Mouse (Mus musculus): ENCODE data around the gene Slc50a1.

Slc50a1 gene

DNA sequence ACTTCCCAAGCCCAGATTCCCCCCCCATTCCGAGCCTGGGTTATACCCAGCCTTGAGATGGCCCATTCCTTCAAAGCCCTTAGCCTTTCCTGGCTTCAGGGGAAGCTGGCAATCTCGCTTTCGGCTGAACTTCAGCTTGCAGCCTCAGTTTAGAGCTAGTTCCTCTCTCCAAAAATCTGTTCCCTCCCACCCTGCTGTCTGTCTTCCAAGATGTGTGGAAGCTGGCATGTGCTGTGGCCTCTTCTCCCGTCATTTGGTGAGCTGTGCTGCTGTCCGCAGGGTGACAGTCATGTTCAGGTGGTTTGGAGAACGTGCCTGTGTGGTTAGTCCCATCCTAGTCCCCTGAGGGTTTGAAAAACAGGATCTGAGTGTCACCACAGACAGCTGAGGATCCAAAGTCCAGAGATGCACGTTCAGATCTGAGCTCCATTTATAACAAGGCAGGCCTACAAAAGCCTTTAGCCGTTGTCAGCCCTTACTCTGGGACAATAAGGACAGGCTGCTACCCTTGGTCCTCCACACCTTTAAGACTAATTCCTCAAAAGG is 25.4 kb upstream of the Slc50a1 start:
- no peak for DNase-seq (ENCODE audit: low read depth, low spot score)

DNA sequence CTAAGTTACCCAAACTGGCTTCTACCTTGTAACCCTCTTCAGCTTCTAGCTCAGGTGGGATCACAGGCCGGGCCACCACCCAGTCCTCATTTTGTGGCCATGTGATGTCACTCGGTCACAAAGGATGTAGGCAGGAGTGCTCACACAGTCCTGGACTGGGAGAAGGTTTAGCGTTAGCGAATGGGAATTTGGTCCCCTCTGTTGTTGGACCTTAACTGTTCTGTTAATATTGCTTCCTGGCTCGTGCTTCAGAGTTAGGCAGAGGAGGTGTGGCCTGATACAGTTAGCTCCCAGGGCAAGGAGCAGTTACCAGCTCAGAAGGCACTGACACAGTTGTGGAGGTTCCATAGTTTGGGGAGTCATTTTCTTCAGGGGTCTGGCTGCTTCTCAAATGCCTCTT is 23.8 kb upstream of the Slc50a1 start:
- DNase-seq (ENCODE audit: low read depth, low spot score): no peak

DNA sequence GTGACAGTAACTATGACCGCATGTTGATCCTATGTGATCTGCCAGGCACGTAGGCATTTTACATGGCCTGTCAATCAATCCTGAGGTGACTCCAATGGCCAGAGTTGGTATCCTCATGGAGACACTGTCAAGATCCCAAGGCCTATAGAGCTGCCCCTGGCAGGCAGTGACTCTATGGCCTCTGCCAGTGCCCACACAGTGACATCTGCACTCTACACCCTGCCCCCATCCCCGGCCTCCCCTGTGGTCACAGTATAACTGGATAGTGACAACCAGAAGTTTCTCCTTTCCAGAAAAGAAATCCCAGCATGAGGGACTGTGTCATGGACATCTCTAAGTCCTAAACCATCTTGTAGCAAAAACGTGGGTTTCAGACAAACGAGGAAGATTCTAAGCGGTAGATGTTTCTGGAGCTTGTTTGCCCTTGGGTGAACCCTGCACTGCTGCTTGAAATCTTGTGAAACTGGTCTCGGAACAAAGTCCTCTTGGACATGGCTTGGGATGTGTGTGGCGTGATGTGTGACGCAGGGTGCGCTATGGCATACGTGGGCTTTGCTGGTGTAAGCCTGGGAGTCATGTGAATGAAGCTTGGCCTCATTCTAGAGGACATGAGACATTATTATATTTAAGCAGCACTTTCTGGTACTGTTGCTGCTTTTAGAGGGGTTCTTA is 23.0 kb upstream of the Slc50a1 start:
- DNase-seq (ENCODE audit: low read depth, low spot score): no peak

DNA sequence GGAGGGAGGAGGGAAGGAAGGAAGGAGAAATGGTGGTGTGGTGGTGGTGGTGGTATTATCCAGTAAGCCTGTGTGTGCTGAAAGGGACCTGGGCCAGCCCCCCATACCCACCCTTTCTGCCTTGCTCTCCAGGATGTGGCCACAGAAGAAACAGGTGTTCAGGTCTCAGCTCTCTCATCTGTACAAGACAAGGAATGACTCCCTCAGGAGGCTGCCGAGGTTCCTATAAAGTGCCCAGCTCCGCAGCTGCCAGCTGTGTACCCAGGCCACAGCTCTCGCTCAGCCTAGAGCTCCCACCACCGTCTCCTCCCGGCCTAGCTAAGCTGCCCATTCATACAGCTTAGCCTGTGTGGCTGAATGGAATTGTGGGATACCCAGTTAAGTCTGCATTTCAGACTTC is 21.9 kb upstream of the Slc50a1 start:
- DNase-seq (ENCODE audit: low read depth, low spot score): no peak

DNA sequence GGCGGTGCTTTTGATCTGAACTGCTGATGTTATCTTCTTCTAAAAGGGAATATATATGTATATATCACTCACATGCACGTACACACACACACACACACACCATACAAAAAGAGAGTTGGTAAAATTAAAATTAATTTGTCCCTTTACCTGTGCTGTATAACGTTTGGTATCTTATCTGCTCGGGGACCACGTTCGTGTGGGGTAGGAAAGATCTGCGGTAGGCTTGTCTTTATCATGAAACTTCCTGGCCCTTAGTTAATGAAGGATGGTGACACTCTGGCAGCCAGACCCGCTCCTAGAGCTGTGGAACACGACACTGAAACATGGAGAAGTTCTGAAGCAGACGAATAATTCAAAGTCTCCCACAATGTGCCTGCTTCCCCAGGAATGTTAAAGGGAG is 21.5 kb upstream of the Slc50a1 start:
- DNase-seq (ENCODE audit: low read depth, low spot score): no peak

DNA sequence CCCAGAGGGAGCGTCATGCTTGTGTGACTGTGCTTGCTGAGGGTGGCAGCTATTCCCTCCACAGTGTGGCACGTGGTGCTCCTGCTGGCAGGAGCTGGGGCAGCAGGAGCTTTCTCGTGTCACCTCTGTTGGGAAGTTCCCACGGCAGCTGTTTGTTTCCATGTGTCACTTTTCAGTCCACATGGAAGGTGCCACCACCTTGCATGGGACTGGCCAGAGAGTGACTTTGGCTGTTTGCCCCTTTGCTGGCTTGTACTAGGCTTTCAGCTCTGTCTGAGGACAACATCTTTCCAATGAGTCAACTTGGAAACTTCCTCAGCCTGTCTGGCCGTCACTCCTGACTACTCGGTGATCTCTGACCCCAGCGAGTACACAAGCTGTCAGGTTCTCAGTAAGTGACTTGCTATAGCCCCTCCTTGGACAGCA is 18.1 kb upstream of the Slc50a1 start:
- no peak for DNase-seq (ENCODE audit: low read depth, low spot score)

DNA sequence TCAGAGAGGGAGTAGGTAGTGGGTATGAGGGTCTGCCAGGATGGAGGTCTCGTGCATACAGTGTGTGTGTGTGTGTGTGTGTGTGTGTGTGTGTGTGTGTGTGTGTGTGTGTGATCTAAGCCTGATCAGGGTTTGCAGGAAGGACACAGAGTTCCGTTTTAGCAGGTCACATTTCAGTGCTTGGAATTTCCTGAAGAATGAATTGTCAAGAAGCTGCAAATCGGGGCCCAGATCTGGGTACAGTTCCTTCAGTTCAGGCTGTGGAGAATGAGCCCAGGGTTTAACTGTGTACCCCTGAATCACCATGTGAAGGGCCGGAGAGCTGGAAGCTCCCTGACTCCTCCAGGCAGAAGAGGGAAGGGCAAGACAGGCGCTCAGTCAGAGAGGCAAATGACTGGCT is 16.9 kb upstream of the Slc50a1 start:
- DNase-seq (ENCODE audit: low read depth, low spot score): no peak

DNA sequence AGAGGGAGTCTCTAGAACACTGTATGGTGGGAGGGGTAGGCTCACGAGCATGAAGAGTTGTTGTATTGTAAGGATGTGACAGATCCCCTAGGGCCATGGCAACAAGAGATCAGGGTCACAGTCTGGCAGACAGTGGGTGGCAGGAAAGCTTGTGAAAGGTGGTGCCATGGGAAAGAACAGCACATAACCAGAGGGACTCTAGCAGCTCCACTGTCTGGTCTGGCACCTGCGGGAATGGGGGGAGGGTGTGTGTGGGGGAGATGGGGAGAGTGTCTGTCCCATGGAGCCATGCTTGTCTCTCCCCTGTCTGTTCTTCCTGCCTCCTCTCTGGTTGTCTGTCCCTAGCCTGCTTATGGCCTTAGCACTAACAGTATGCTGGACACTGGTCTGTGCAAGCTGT is 15.2 kb upstream of the Slc50a1 start:
- DNase-seq (ENCODE audit: low read depth, low spot score): no peak

DNA sequence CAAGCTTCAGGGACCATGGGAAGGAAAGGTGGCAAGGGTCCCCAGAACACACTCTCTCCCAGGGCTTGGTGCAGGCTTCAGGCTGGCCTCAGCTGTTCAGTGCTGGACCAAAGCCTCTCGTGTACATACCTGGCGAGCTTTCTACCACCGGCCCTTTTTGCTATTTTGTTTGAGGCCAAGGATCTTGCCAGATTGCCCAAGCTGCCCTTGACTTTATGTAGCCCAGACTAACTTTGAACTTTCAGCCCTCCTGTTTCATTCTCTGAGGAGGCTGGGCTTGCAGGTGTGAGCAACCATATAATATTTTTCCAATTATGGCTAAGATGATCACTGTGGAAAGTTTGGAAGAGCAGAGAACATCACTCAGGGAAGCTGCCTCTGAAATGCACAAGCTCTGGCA is 13.9 kb upstream of the Slc50a1 start:
- DNase-seq (ENCODE audit: low read depth, low spot score): no peak

DNA sequence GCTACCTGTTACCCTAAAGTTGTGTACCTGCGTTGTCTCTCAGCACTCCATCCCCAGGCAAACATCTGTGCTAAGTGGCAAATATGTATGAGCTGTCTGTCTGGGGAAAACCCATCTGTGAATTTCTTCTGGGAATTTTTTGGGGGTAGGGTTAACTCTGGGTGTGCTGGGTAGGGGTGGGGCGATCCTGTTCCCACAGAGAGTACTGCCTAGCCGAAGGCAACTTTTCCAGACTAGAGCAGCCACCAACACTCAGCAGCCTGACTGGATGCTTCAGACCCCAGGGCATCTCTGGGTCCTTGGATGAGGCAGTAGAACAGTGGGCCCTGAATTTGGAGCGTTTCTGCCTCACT is 11.9 kb upstream of the Slc50a1 start:
- no peak for DNase-seq (ENCODE audit: low read depth, low spot score)

DNA sequence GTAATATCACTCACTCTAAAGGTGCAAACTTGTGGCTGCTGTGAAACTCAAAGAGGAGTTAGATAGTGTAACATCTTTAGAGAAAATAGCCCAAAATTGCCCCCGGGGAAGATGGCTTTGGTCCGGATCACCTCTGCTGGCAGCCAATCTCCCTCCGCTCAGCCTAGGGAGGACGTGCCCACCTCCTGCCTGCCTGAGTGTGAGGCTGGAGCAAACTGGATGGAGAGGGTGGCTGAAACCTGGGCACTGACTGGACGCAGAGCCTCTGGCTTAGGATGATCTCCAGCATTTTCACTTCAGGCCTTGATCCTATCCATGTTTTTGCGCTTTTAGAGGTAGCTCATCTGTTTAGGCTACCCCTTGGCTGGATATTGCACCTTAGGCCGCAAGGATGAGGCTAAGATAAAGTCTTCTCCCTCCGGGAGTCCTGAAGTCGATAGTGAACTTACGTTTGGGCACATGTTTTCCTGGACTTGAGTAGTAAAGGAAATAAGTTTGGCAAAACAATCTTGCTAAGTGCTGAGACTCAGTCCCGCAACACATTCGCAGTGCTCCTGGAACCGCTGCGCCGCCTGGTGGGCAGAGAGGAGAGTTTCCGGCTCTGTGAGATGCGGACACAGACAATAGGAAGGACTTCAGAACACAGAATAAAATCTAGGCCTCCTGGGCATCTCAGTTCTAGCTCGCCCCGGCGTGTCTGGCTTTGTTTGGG is 11.4 kb upstream of the Slc50a1 start:
- peak; percentile 91 for DNase-seq (ENCODE audit: low read depth, low spot score)

DNA sequence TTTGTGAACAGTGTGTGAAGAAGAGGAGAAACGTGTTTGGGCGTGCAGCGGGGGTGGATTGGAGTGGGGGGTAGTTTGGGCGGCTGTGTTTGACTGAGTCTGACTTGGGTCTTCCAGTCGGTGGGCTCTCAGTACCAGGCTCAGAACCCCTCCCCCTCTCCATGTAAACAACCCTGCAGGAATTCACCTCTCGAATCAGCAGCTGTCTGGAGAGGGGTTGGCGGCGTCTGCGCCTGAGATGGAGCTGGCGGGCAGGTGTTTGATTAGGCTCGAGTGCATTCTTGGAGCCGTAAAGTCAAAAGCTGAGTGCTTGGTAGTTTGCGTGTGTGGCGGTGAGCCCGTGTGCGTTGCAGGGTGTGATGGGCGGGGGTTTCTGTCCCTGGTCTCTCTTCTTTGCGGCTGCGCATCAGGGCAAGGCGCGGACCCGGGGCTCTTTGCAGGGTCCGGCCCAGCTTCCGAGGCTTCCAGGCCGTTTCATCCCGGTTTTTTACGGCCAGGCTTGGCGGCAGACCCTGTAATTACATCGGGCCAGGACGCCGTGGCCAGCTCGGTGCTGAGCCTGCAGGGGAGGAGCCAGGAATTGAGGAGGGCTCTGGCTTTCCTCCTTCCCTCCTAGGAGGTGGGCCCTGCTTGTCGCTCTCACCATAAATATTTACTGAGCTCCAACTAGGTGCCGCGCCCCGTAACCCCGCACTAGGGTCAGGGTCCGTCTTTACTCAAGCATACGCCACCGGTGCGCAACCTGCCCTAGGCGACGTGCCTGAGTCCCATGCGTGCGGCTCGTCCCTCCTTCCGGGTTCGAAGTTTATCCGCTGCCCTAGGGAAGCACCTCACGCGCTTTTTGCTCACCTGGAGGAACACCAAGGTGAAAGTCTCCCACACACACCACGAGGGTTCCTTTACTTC is 10.5 kb upstream of the Slc50a1 start, which contains the start of gene Efna1:
TSS of gene Efna1 (minus strand) at position 537 of the 906 bp plus-strand sequence.
- peak; percentile 67 for DNase-seq (ENCODE audit: low read depth, low spot score)

DNA sequence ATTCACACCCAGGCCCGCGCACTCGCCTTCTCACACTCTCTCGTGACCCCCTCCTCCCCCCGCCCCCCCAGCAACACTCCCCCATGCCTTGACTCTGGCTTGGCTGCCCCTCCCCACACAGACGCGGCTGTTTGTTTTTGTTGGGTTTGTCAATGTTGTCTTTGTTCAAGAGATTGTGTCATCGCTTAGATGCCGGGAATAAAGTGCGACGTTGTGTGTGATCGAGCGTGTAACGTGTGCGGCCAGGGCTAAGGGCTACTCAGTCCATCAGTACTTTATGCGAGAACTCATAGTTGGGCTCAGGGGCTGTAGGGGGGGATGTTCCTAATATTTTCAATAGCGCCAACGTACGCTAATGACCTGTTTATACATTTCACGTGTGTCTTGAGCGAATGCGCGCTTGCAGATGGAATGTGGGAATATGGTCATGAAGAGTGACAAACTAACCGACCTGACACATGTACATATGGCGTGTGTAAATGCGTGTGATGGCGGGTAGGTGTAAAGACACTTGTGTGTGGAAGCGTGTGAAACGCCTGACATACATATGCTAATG is 9.8 kb upstream of the Slc50a1 start:
- no peak for DNase-seq (ENCODE audit: low read depth, low spot score)

DNA sequence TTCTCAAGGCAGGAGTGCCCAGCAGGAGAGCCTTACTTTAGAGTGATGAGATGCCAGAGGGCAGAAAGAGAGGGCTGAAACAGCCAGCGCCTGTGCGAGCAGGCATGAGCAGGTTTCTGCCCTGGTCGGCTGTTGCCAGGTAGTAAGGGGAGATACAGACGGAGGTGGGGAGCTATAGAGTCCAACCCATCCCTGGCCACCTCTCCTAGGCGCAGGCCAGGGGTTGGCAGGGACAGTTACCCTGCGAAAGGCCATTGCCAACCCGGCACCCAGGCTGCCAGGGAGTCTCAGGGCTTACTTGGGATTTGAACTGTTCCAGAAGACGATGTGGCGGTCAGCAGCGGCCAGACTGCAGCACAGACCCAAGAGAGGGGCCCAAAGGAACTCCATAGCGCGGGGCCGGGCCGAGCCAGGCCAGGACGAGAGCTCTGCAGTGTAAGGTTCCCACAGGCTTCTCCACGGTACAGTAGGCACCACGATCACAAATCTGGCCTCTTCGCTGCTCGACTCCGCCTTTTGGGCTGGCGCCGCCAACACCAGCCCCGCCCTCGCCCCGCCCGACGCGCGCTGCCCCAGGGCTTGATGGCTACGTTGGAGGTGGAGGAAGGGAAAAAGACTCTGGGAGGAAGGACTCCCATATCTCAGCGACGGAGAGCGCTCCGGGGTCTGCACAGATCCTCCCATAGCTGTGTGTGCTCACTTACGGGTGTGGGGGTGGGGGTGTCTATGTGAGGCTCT is 9.0 kb upstream of the Slc50a1 start:
- DNase-seq (ENCODE audit: low read depth, low spot score): peak; percentile 85

DNA sequence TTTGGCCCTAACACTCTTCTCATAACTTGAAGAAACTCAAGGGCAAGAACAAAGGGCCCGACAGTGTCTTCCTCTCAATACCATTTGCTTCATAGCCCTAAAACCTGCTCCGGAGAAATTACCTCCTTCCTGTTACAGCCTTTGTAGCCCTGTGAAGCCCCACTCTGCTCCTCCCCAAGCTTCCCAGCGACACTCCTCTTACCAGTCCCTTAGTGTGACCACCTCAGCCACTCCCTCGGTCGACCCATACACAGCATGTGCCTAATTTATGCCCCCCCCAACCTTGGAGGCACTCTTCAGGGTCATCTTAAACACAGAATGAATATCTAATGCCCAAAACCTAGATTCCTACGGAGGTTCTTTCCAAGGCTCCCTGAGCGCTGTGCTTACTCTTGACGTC is 8.3 kb upstream of the Slc50a1 start:
- no peak for DNase-seq (ENCODE audit: low read depth, low spot score)

DNA sequence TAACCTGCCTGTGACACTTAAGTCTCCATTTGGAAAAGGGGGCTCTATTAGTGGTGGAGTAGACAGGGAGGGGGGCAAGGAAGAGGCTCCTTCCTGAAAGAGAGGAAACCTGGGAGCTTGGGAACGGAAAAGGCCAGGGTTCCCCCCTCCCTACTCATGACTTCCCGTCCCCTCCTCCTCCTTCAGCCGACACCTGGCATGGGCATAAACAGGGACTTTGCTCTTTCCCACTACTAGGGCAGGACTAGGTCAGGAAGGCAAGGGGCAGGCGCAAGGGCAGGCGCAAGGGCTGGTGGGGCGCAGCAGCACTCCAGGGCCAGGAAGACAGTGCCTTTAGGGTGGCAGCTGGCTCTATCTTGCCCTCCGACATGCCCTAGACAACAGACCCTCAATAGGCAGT is 7.7 kb upstream of the Slc50a1 start:
- DNase-seq (ENCODE audit: low read depth, low spot score): no peak

DNA sequence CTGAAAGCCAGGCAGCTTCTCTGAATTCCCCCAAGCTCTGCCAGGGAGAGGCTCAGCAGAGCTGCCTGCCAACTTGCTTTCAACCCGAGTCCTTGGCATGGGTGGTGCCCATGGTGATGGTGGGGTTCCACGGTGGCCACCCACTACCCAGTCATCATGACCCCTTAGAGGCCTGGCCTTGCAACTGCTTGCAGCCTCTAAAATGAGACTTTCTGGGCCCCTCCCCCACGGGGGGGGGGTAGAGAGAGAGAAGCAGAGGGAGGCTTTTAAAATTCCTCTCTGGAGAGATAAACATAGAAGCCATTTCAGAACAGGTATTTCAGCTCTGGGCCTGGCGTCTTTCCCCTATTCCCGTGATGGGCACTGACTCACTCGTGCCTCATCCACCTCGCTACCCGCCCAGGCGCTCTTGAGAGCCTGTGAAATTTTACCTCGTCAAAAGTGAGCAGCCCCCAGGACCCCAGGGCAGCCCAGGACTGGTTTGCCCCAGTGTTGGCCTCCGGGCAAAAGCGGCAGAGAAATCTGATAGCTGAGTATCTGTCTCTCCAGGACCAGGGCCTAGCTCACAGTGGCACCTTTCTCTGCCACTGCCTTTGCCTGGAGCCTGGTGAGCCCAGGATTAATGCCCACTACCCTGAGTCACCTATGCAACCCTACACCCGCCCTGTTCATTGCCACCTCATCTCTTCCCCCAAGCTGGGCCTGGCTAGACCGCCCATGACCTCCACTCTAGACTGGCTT is 7.1 kb upstream of the Slc50a1 start:
- no peak for DNase-seq (ENCODE audit: low read depth, low spot score)

DNA sequence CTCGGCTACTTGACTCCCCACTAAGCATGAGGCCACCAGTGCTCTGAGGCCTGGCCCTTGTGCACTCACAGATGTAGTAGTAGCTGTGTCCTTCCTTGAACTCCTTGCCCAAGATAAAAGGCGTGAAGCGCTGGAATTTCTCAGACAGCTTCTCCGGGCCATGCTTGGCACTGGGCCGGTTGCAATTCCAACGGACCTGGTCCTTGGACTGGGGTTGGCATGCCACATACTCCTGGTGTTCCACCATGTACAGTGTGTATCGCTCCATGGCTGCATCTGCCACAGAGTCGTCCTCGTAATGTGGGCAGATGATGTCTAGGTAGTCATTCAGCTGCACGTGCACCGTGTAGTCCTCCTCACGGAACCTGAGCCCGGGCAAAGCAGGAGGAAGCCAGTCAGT is 5.7 kb upstream of the Slc50a1 start:
- DNase-seq (ENCODE audit: low read depth, low spot score): no peak

DNA sequence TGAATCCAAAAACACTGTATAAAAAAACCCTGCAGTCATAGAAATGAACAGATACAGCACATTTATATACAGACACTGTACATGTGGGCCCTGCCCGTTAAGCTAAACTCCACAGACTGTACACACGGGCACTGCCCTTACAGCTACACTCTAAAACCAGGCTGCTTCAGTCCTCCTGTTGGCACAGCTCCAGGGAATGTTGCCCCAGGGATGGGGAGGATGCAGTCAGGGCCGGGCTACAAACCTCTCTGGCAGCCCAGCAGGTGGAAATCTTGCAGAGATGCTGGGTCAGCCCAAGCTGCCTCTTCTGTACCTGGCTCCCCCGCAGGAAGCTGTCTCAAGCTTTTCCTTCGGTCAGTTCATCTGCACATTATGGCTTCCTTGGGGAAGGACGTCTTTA is 1.4 kb upstream of the Slc50a1 start:
- DNase-seq (ENCODE audit: low read depth, low spot score): no peak

DNA sequence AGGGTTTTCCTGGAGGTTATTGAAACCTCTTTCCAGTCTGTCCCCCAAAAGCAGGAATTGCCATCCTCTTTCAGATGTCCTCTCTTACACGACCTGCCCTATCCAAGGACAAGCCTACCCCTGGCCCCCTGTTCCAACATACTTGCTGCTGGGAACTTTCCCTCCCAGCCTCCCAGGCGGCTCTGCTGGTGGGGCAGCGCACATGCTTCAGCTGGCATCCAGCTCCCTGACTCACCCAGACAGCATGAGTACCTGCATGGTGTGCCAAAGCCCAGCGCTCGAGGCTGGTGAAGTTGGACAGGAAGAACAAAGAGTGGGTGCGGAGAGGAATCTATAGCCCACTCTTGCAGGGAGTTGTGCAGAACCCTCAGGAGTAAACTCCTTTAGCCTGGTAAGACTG is 521 bp upstream of the Slc50a1 start:
- no peak for DNase-seq (ENCODE audit: low read depth, low spot score)

DNA sequence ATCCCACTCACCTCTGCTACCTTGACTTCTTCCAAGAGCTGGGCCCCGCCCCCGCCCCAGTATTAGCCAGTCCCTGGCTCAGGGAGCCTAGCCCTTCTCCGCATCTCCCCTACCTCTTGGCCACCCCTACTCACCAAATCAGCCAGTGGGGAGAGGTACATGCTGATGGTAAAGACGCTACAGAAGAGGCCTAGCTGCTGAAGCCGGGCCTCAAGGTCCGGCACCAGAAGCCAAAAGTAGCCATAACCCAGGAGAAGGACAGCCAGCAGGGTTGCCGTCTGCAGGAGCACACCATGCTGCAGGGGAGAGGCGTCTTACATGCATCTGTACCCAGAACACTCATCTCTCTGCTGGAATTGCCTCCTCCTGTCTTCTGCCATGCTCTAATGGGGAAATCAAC is 1.5 kb downstream of the Slc50a1 start:
- no peak for DNase-seq (ENCODE audit: low read depth, low spot score)

Measured in R1 (cell line).